9 mouse cellular contexts compared by ENCODE assay signal in genomic region chr11:32236712-32237410, GRCm38 (mm10). TPM values are rescaled to one million over a fixed set of nuclear protein-coding genes. Genes with fewer than 3 reads are reported as not detected.
A peak's percentile ranks its signal among the peaks of the same experiment; 100 is the strongest.
DNase-seq lines count a peak whose midpoint lies in the region; ATAC-seq and TF ChIP-seq lines count a peak whose summit lies in the region.
"Had no signal": no experiment of that assay in that cellular context is flagged by ENCODE, and none has a peak within 500 bp of the region (broad histone marks: within the 10 kb centered on the region; RNA-seq: fewer than 3 reads in every experiment).

No protein-coding gene starts in this region.

- no peaks in the 10 kb centered on the region for H3K27me3 ChIP-seq in testis, adult 2 months (ENCODE audit: control insufficient read depth, insufficient read depth, low read length)
- no peaks in the 10 kb centered on the region for H3K27me3 ChIP-seq in embryonic facial prominence, embryonic 14.5 days (replicated peaks; ENCODE audit: control insufficient read depth, insufficient read depth, low read length)
- no peaks in the 10 kb centered on the region for H3K27me3 ChIP-seq in kidney, postnatal 0 days (ENCODE audit: insufficient read depth, low read length)

- H3K4me2 ChIP-seq in embryonic facial prominence, embryonic 14.5 days (ENCODE audit: low read depth, low read length): no peak overlapping the region
- H3K4me2 ChIP-seq in kidney, postnatal 0 days (ENCODE audit: low read length): no peak overlapping the region

- H3K9ac ChIP-seq in embryonic facial prominence, embryonic 14.5 days (ENCODE audit: low read depth, low read length): no peak overlapping the region
- no peak overlapping the region for H3K9ac ChIP-seq in kidney, postnatal 0 days (ENCODE audit: low read depth, low read length)

- H3K27ac ChIP-seq in testis, adult 2 months (ENCODE audit: control insufficient read depth, insufficient read depth, low read depth, low read length): no peak overlapping the region
- no peak overlapping the region for H3K27ac ChIP-seq in embryonic facial prominence, embryonic 14.5 days (replicated peaks; ENCODE audit: low read depth, low read length)
- no peak overlapping the region for H3K27ac ChIP-seq in kidney, postnatal 0 days

- no peaks in the 10 kb centered on the region for H3K9me3 ChIP-seq in embryonic facial prominence, embryonic 14.5 days (ENCODE audit: control insufficient read depth, low read length)
- no peaks in the 10 kb centered on the region for H3K9me3 ChIP-seq in kidney, postnatal 0 days (replicated peaks; ENCODE audit: low read length)

- no peak overlapping the region for H3K4me3 ChIP-seq in testis, adult 2 months (ENCODE audit: control insufficient read depth, low read depth, low read length)
- no peak overlapping the region for H3K4me3 ChIP-seq in embryonic facial prominence, embryonic 14.5 days (ENCODE audit: low read depth, low read length)
- no peak overlapping the region for H3K4me3 ChIP-seq in kidney, postnatal 0 days (replicated peaks; ENCODE audit: low read depth, low read length)

- no peak for ATAC-seq in embryonic facial prominence, embryonic 14.5 days (ENCODE audit: low read depth)
- no peak for ATAC-seq in kidney, postnatal 0 days (replicated peaks; ENCODE audit: low FRiP score, low read depth)
- peak; percentile 48 for ATAC-seq in megakaryocyte-erythroid progenitor cell, adult 5-6 weeks (replicated peaks; ENCODE audit: low FRiP score, low TSS enrichment, poor library complexity, severe bottlenecking)

- TF ChIP-seq CTCF in testis, adult 2 months (IDR thresholded peaks at IDR 0.05; ENCODE audit: control insufficient read depth, insufficient read depth, insufficient replicate concordance, low read depth, low read length): peak; percentile 34; the same call in 1 of the 2 replicates
- peak; percentile 81 for TF ChIP-seq CTCF in kidney, postnatal 0 days (IDR thresholded peaks at IDR 0.05; ENCODE audit: low read depth)

- H3K4me1 ChIP-seq in testis, adult 2 months (ENCODE audit: control insufficient read depth, insufficient read depth, low read length): no peaks in the 10 kb centered on the region
- peaks cover 22% of the 10 kb centered on the region for H3K4me1 ChIP-seq in embryonic facial prominence, embryonic 14.5 days (ENCODE audit: control insufficient read depth, insufficient read depth, low read length)
- 0 out of 2 replicates have a peak, but pooled peaks cover 3% of the 10 kb centered on the region for H3K4me1 ChIP-seq in kidney, postnatal 0 days (replicated peaks; ENCODE audit: insufficient read depth, low read length)

- peak; percentile 54 to 63 for DNase-seq in adrenal gland, adult 18-20 months (ENCODE audit: low spot score in 2 of 2)
- no peak for DNase-seq in adrenal gland, adult 8-10 months
- no peak for DNase-seq in testis, postnatal 14 days (ENCODE audit: low spot score)
- DNase-seq in embryonic facial prominence, embryonic 14.5 days (ENCODE audit: low spot score): peak; percentile 46
- DNase-seq in kidney, postnatal 0 days (ENCODE audit: low spot score): peak; percentile 76
- peak; percentile 37 for DNase-seq in thymus, postnatal 14 days

- WGBS in embryonic facial prominence, embryonic 14.5 days: 61% methylated on average over 9 of the region's 9 CpGs
- WGBS in kidney, postnatal 0 days: 60% methylated on average over 9 of the region's 9 CpGs

- no peak for TF ChIP-seq POLR2A in testis, adult 2 months (IDR thresholded peaks at IDR 0.05; ENCODE audit: control insufficient read depth, low read depth, low read length)

- H3K36me3 ChIP-seq in testis, adult 2 months (ENCODE audit: control insufficient read depth, insufficient read depth, low read length): peaks cover 3% of the 10 kb centered on the region
- peaks cover 47% of the 10 kb centered on the region for H3K36me3 ChIP-seq in embryonic facial prominence, embryonic 14.5 days (ENCODE audit: control insufficient read depth, insufficient read depth, low read length)
- peaks cover 46% of the 10 kb centered on the region for H3K36me3 ChIP-seq in kidney, postnatal 0 days (ENCODE audit: insufficient read depth, low read length)

RNA-seq across cellular contexts. Expression of gene Mpg, which starts 10.6 kb away (rescaled TPM):
- total RNA-seq in adrenal gland, adult 18-20 months (2021): 10 to 100 TPM; 17.1 to 20.3 TPM
- 10 to 100 TPM; 18.2 to 41.0 (median 33.3) TPM for total RNA-seq in adrenal gland, adult 8-10 months (2022)
- 16.3 and 16.4 TPM in 2 replicates for polyA plus RNA-seq in testis, adult 2 months (2012; rRNA removed)
- polyA plus RNA-seq in embryonic facial prominence, embryonic 14.5 days (2014; fragmentation: Nextera tagmentation; extraction: Ambion mirVana): 29.7 and 34.1 TPM in 2 replicates
- 31.6 and 33.0 TPM in 2 replicates for polyA plus RNA-seq in kidney, postnatal 0 days (2015; fragmentation: Nextera tagmentation; extraction: Ambion mirVana)
- total RNA-seq in megakaryocyte-erythroid progenitor cell, adult 5-6 weeks (2014; fragmentation: Nextera tagmentation): 11.1 and 18.5 TPM in 2 replicates
- 8.9 and 10.8 TPM in 2 replicates for total RNA-seq in megakaryocyte-erythroid progenitor cell, adult 5-6 weeks (2017)

RNA-seq across cellular contexts. Expression of gene Rhbdf1, which starts 14.8 kb away (rescaled TPM):
- total RNA-seq in adrenal gland, adult 18-20 months (2021): 10 to 100 TPM; 22.8 to 28.8 TPM
- 10 to 100 TPM; 24.5 to 40.0 (median 33.1) TPM for total RNA-seq in adrenal gland, adult 8-10 months (2022)
- 6.8 and 9.5 TPM in 2 replicates for polyA plus RNA-seq in testis, adult 2 months (2012; rRNA removed)
- polyA plus RNA-seq in embryonic facial prominence, embryonic 14.5 days (2014; fragmentation: Nextera tagmentation; extraction: Ambion mirVana): 58.4 and 60.1 TPM in 2 replicates
- 49.3 and 55.0 TPM in 2 replicates for polyA plus RNA-seq in kidney, postnatal 0 days (2015; fragmentation: Nextera tagmentation; extraction: Ambion mirVana)
- 0.87 TPM in 1 of 2 replicates, not detected in the other for total RNA-seq in megakaryocyte-erythroid progenitor cell, adult 5-6 weeks (2014; fragmentation: Nextera tagmentation)
- 0.76 TPM in 1 of 2 replicates, not detected in the other for total RNA-seq in megakaryocyte-erythroid progenitor cell, adult 5-6 weeks (2017)

RNA-seq across cellular contexts. Expression of gene Nprl3, which starts 30.6 kb away (rescaled TPM):
- total RNA-seq in adrenal gland, adult 18-20 months (2021): 10 to 100 TPM; 52.8 to 64.2 TPM
- 100 to 1,000 TPM in 2 of 4 experiments, 10 to 100 TPM in 2; 72.8 to 122 (median 105) TPM for total RNA-seq in adrenal gland, adult 8-10 months (2022)
- polyA plus RNA-seq in testis, adult 2 months (2012; rRNA removed): 61.4 and 62.8 TPM in 2 replicates
- 22.3 and 27.0 TPM in 2 replicates for polyA plus RNA-seq in embryonic facial prominence, embryonic 14.5 days (2014; fragmentation: Nextera tagmentation; extraction: Ambion mirVana)
- polyA plus RNA-seq in kidney, postnatal 0 days (2015; fragmentation: Nextera tagmentation; extraction: Ambion mirVana): 36.9 and 44.2 TPM in 2 replicates
- total RNA-seq in megakaryocyte-erythroid progenitor cell, adult 5-6 weeks (2014; fragmentation: Nextera tagmentation): 45.7 and 65.0 TPM in 2 replicates
- 12.9 and 35.6 TPM in 2 replicates for total RNA-seq in megakaryocyte-erythroid progenitor cell, adult 5-6 weeks (2017)

RNA-seq across cellular contexts. Expression of gene Snrnp25, which starts 31.6 kb away (rescaled TPM):
- total RNA-seq in adrenal gland, adult 18-20 months (2021): 10 to 100 TPM; 13.1 to 18.5 TPM
- 10 to 100 TPM; 12.7 to 21.5 (median 18.0) TPM for total RNA-seq in adrenal gland, adult 8-10 months (2022)
- 38.8 and 39.6 TPM in 2 replicates for polyA plus RNA-seq in testis, adult 2 months (2012; rRNA removed)
- polyA plus RNA-seq in embryonic facial prominence, embryonic 14.5 days (2014; fragmentation: Nextera tagmentation; extraction: Ambion mirVana): 43.2 and 46.4 TPM in 2 replicates
- polyA plus RNA-seq in kidney, postnatal 0 days (2015; fragmentation: Nextera tagmentation; extraction: Ambion mirVana): 49.5 and 49.6 TPM in 2 replicates
- 44.9 and 56.4 TPM in 2 replicates for total RNA-seq in megakaryocyte-erythroid progenitor cell, adult 5-6 weeks (2014; fragmentation: Nextera tagmentation)
- total RNA-seq in megakaryocyte-erythroid progenitor cell, adult 5-6 weeks (2017): 42.0 and 59.1 TPM in 2 replicates

RNA-seq across cellular contexts. Expression of gene Il9r, which starts 36.8 kb away (rescaled TPM):
- total RNA-seq in adrenal gland, adult 18-20 months (2021): under 1 TPM; 0.10 to 0.32 TPM
- total RNA-seq in adrenal gland, adult 8-10 months (2022): under 1 TPM in 3 of 4 experiments, not detected in 1; 0.42 to 0.71 (median 0.62) TPM
- polyA plus RNA-seq in testis, adult 2 months (2012; rRNA removed): 1.6 and 2.1 TPM in 2 replicates
- polyA plus RNA-seq in embryonic facial prominence, embryonic 14.5 days (2014; fragmentation: Nextera tagmentation; extraction: Ambion mirVana): 0.14 and 0.22 TPM in 2 replicates
- polyA plus RNA-seq in kidney, postnatal 0 days (2015; fragmentation: Nextera tagmentation; extraction: Ambion mirVana): not detected in 2 replicates
- total RNA-seq in megakaryocyte-erythroid progenitor cell, adult 5-6 weeks (2014; fragmentation: Nextera tagmentation): not detected in 2 replicates
- 0.19 TPM in 1 of 2 replicates, not detected in the other for total RNA-seq in megakaryocyte-erythroid progenitor cell, adult 5-6 weeks (2017)
- polyA plus RNA-seq: heart, embryonic 14.5 days had no signal

Comparison
In these comparisons a context has a peak if more than half of its experiments do, and no peak if none do; other contexts are left out.
1. DNase-seq: peak in adrenal gland, adult 18-20 months (2 of 2), embryonic facial prominence, embryonic 14.5 days (single experiment), kidney, postnatal 0 days (single experiment) and thymus, postnatal 14 days (single experiment); none in adrenal gland, adult 8-10 months (single experiment) and testis, postnatal 14 days (single experiment).
2. RNA of gene Rhbdf1, which starts 14.8 kb away (total RNA-seq): 24.5 to 40.0 TPM in adrenal gland, adult 8-10 months and 22.8 to 28.8 TPM in adrenal gland, adult 18-20 months; 0.76 to 0.87 TPM in megakaryocyte-erythroid progenitor cell, adult 5-6 weeks; every median in the first group is over 10 times any median in the second.